Mouse (Mus musculus): ENCODE measurements around the gene Iqck.

- TF ChIP-seq CTCF (IDR thresholded peaks at IDR 0.05; ENCODE audit: borderline replicate concordance, insufficient read depth, low read depth, low read length) (no peak), POLR2A (IDR thresholded peaks at IDR 0.05; ENCODE audit: borderline replicate concordance, insufficient read depth, low read length) (no peak)
Measured at GRCm38 (mm10) chr7:118999857-119000256, 144.3 kb downstream of the Iqck start.

Measured in cerebellum, adult 2 months (tissue).